Mouse (Mus musculus) intestine, embryonic 16.5 days (tissue): ENCODE measurements around the gene Nup210. TPM values are rescaled to one million over a fixed set of nuclear protein-coding genes. Genes with fewer than 3 reads are reported as not detected.

Experiments
- ATAC-seq: fragments of 200-750 bp; cut with Nextera tagmentation; 2 replicates; pipeline ENCODE4 v1.8.0; 2017; ENCODE audit warnings: moderate TSS enrichment, moderate library complexity
- H3K27ac ChIP-seq: fragments of 300-500 bp; sonication (generic); 2 replicates; pipeline ENCODE4 v1.5.1; 2014; ENCODE audit warnings: mild to moderate bottlenecking, low read length
- H3K27me3 ChIP-seq: fragments of 300-500 bp; sonication (generic); replicated peaks from 2 replicates; pipeline ENCODE4 v1.6.1; 2014; ENCODE audit warnings: low read length, control low read depth, mixed read lengths; ENCODE audit not compliant: control insufficient read depth, insufficient read depth
- H3K36me3 ChIP-seq: fragments of 300-500 bp; sonication (generic); 2 replicates; pipeline ENCODE4 v1.6.1; 2014; ENCODE audit warnings: low read length, control low read depth; ENCODE audit not compliant: control insufficient read depth, insufficient read depth
- H3K4me1 ChIP-seq: fragments of 300-500 bp; sonication (generic); 2 replicates; pipeline ENCODE4 v1.6.1; 2014; ENCODE audit warnings: low read length, control low read depth, mixed read lengths; ENCODE audit not compliant: control insufficient read depth, insufficient read depth
- H3K4me2 ChIP-seq: fragments of 300-500 bp; sonication (generic); 2 replicates; pipeline ENCODE4 v1.6.1; 2014; ENCODE audit warnings: low read depth, low read length, control low read depth
- H3K4me3 ChIP-seq: fragments of 300-500 bp; sonication (generic); 2 replicates; pipeline ENCODE4 v1.5.1; 2014; ENCODE audit warnings: mild to moderate bottlenecking, low read length
- H3K9ac ChIP-seq: fragments of 300-500 bp; sonication (generic); 2 replicates; pipeline ENCODE4 v1.6.1; 2014; ENCODE audit warnings: low read depth, low read length
- H3K9me3 ChIP-seq: fragments of 300-500 bp; sonication (generic); 2 replicates; pipeline ENCODE4 v1.6.1; 2016; ENCODE audit warnings: low read length, control low read depth; ENCODE audit not compliant: control insufficient read depth
- WGBS: fragments of 180-500 bp; shearing (Covaris S2); extraction: QIAGEN DNeasy Blood & Tissue Kit; methylation state at CpG from one replicate; pipeline ENCODE4 v1.1.7; 2014; 5-methylcytosine and 5-hydroxymethylcytosine counted together
- polyA plus RNA-seq: library from polyadenylated mRNA; unstranded; fragments of >200 nt; fragmentation: Nextera tagmentation; extraction: Ambion mirVana; gene quantifications from 2 replicates; pipeline ENCODE4 v1.2.1, GENCODE M21; 2015

Gene Nup210
- polyA plus RNA-seq, 1 experiment from 2014 or later, result 13.7 TPM

DNA sequence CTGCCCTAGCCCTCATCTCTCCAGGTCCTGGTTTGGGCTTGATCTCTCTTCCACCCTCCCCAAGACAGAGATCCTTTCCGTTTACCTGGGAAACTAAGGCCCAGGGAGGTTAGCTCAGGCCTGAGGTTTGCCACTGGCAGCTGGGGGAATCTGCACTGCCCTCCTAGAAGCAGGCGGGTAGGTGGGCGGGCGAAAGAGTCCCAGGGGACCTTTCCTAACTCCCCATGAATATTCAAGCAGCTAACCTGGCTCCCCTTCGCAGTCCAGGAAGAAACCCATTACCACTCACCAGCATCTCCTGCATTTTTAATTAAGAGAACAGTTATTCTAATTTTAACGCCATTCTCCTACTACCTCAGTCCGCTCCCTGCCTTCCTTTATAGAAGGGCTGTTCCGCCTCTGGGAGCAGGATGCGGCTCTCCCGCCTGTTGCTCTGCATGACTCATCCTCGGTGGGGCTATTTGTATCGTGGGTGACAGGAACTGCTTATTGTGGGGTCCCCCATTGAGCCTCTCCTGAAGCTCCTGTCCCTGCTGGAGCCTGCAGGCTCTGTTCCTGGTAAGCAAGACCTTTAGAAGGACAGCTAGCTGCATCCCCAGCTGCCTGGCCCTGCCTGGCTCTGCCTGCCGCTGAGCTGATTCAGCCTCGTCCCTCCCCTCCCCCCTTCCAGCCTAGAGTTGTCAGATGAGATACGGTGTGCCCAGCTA lies 115.7 kb downstream of the Nup210 start:
- Histone ChIP-seq H3K4me1 (no peaks in the 10 kb centered on the region), H3K4me2 (peak overlapping the region; percentile 40), H3K27me3 (no peaks in the 10 kb centered on the region), H3K27ac (no peak overlapping the region), H3K9ac (no peak overlapping the region), H3K9me3 (no peaks in the 10 kb centered on the region), H3K36me3 (no peaks in the 10 kb centered on the region), H3K4me3 (no peak overlapping the region)
- ATAC-seq, result peak; percentile 69
- 24% methylated on average over 15 of the region's 15 CpGs for WGBS

DNA sequence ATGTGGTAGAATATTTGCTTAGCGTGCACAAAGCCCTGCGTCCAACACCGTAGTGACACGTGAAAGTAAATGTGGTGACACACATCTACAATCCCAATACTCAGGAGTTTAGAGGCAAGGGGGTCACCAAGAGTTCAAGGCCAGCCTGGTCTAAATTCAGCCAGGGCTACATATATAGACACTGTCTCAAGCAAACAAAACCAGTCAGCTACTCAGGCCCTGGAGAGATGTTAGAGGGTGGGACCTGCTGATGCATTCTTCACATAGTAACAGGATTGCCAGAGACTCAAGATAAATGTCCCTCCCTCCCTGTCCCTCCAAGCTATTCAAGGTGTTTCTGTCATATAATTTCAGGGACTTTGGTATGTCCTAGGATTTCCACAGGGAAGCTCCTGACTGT lies 117.5 kb downstream of the Nup210 start:
- no peak overlapping the region for H3K4me2 ChIP-seq
- no peak overlapping the region for H3K4me3 ChIP-seq
- H3K36me3 ChIP-seq, result no peaks in the 10 kb centered on the region
- no peak overlapping the region for H3K9ac ChIP-seq
- no peaks in the 10 kb centered on the region for H3K27me3 ChIP-seq
- H3K27ac ChIP-seq, result no peak overlapping the region
- H3K4me1 ChIP-seq, result no peaks in the 10 kb centered on the region
- 77% methylated on average over 4 of the region's 4 CpGs for WGBS
- H3K9me3 ChIP-seq, result no peaks in the 10 kb centered on the region
- ATAC-seq, result no peak

DNA sequence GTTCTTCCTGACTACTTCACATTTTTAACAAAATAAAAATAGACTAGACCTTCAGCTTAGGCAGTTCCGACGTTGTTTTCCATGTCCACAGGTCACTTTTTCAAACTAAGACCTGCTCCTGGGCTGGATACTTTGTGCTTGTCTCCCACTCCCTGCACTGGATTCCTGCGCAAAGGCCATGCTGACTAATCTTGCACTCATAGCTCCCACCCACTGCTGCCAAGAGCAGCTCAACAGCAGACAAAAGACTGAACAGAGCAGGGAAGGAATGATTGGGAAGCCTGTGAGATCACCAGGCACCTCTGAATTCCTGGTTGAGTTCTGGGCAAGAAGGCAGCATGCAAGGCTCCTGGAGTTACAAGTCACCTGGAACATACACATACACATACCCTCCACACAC lies 119.6 kb downstream of the Nup210 start:
- Histone ChIP-seq H3K9ac (no peak overlapping the region), H3K27ac (no peak overlapping the region), H3K4me3 (no peak overlapping the region), H3K9me3 (no peaks in the 10 kb centered on the region), H3K4me2 (no peak overlapping the region), H3K36me3 (no peaks in the 10 kb centered on the region), H3K27me3 (no peaks in the 10 kb centered on the region), H3K4me1 (no peaks in the 10 kb centered on the region)
- no peak for ATAC-seq
- 90% methylated on average over 3 of the region's 3 CpGs for WGBS

DNA sequence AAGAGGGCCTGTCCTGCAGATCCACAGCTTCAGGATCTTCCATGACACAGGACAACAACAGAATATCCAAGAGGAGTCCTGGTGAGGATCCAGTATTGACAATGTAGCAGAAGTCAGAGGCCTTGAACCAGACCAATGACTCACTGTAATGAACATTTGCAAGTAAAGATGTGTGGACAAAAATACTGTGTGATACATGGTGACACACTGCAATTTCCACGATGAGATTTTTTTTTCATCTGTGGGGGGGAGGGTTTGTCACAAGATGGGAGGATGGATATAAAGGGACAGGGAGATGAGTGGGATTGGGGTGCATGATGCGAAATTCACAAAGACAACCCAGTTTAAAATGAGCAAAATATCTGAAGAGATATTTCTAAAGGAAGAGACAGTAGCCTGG lies 120.4 kb downstream of the Nup210 start:
- 88% methylated on average over 2 of the region's 2 CpGs for WGBS
- H3K9ac ChIP-seq, result no peak overlapping the region
- no peak overlapping the region for H3K4me2 ChIP-seq
- no peak overlapping the region for H3K4me3 ChIP-seq
- H3K4me1 ChIP-seq, result no peaks in the 10 kb centered on the region
- H3K36me3 ChIP-seq, result no peaks in the 10 kb centered on the region
- H3K27me3 ChIP-seq, result no peaks in the 10 kb centered on the region
- ATAC-seq, result no peak
- H3K9me3 ChIP-seq, result no peaks in the 10 kb centered on the region
- no peak overlapping the region for H3K27ac ChIP-seq

DNA sequence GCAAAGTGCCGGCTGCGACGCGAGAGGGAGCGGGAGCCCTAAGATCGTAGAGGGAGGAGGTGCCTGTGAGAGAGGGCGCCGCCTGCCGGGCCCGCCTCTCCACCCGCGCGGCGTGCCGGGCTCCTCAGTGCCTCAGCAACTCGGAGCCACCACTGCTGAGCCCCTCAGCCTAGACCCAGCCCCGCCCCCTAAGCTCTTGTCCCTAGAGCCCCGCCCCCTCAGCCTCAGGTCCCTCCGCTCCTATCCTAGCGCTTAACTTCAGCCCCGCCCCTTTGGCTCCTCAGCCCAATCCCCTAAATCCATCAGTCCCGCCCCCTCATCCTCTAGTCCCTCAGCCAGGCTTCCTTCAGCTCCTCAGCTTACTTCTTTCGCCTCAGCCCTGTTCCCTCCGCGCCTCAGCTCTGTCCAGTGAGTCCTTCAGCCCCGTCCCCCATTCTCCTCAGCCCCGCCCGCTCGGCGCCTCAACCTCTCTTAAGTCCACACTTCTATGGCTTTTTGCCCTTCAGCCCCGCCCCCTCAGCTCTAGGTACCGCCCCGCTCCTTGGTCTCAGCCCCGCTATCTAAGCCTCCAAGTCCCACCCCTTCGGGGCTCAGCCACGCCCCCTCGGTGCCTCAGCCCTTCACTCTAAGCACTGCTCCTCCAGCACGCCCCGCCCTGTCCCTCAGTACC lies 127.8 kb downstream of the Nup210 start, which contains the start of gene Iqsec1:
Gene Iqsec1, minus strand, starts transcription at position 38 of the 670 bp plus-strand sequence.
- H3K27ac ChIP-seq, result peak within 1 kb of the TSS; percentile 53; the same call in 1 of the 2 replicates

DNA sequence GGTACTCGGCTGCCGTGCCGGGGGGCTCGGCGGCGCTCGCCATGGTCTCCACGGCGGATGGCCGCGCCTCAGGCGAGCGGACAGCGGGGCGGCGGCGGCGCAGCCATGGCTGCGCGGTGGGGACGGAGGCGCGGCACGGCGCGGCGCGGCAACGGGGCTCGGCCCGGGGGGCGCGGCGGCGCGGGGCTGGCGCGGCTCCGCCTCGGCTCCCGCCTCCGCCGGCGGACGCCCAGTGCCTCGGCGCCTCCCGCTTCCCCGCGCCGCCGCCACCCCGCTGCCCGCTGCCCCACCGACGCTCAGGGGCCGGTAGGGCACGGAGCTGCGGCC lies 128.4 kb downstream of the Nup210 start:
- 0 out of 2 replicates have a peak, but pooled peaks cover 10% of the 10 kb centered on the region for H3K4me1 ChIP-seq
- peak overlapping the region; percentile 72 for H3K4me3 ChIP-seq
- peak overlapping the region; percentile 98 for H3K4me2 ChIP-seq
- H3K36me3 ChIP-seq, result no peaks in the 10 kb centered on the region
- peak overlapping the region; percentile 75 for H3K9ac ChIP-seq
- WGBS, result under 1% methylated on average over 57 of the region's 59 CpGs
- H3K27ac ChIP-seq, result peak overlapping the region; percentile 36; the same call in 1 of the 2 replicates
- no peaks in the 10 kb centered on the region; the same call in 1 of the 2 replicates for H3K9me3 ChIP-seq
- H3K27me3 ChIP-seq, result no peaks in the 10 kb centered on the region; the same call in 1 of the 2 replicates
- peak; percentile 36 for ATAC-seq

More for the DNA sequence above, 127.8 kb downstream of the Nup210 start, which contains the start of gene Iqsec1:
- Histone ChIP-seq H3K9ac (peak within 1 kb of the TSS; percentile 75), H3K36me3 (no peaks in the 10 kb centered on the region), H3K4me2 (peak within 1 kb of the TSS; percentile 98), H3K27me3 (no peaks in the 10 kb centered on the region; the same call in 1 of the 2 replicates), H3K4me1 (0 out of 2 replicates have a peak, but pooled peaks cover 10% of the 10 kb centered on the region), H3K4me3 (peak within 1 kb of the TSS; percentile 72), H3K9me3 (no peaks in the 10 kb centered on the region; the same call in 1 of the 2 replicates)
- ATAC-seq, result peak; percentile 94
- 1% methylated on average over 39 of the region's 39 CpGs for WGBS

DNA sequence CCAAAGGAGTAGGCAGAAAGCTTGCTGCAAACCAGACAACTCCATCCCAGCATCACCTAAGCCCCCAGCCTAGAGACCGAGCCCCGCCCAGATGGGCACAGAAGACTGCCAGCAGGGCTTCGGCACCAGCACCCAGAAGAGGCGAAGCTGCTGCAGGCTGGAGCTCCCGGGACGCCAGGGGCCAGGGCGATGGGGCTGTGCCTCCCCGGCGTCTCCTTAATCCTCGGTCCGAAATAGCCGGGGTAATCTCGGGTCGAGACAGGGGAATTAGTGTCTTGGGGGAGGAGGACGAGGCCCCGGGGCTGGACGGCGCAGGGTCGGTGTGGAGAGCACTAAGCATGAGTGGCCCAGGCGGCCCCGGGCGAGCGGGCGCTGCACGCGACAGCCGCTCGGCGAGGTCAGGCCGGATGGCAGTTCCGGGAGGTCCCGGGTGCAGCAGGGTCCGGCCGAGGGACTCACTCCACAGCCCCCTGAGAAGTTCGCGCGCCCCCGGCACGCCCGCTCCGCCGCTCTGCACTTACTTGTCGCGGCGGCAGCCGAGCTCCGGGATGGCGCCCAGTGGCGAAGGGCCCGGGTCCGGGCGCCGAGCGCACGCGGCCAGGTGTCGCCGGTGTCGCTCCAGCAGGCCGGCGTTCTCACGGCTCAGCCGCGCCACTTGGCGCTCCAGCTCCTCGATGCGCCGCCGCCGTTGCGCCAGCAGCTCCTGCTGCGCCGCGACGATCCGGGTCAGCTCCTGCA lies 128.9 kb downstream of the Nup210 start:
- H3K4me3 ChIP-seq, result peak overlapping the region; percentile 72
- H3K27ac ChIP-seq, result peak overlapping the region; percentile 36; the same call in 1 of the 2 replicates
- H3K9ac ChIP-seq, result peak overlapping the region; percentile 75
- WGBS, result 0% methylated on average over 71 of the region's 76 CpGs
- H3K27me3 ChIP-seq, result no peaks in the 10 kb centered on the region; the same call in 1 of the 2 replicates
- H3K4me1 ChIP-seq, result 0 out of 2 replicates have a peak, but pooled peaks cover 10% of the 10 kb centered on the region
- no peaks in the 10 kb centered on the region; the same call in 1 of the 2 replicates for H3K9me3 ChIP-seq
- H3K36me3 ChIP-seq, result no peaks in the 10 kb centered on the region
- peak; percentile 5 for ATAC-seq
- peak overlapping the region; percentile 98 for H3K4me2 ChIP-seq

DNA sequence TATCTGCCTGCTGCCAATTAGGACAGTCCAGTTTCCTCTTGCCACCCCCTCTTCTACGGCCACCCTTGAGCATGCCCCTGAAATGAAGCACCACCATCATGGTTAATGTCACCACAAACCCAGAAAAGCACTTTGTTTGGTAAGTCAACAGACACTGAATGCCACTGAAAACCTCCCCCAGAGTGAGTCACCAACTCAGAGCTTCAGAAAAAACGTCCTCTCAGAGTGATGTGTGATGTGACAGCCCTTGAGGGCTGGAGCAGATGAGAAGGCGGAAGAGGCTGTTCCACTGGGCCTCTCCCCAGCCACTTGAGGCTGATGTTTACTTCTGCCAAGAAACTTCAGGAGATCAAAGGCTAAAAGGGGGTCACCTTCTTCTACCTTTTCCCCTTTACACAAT lies 132.5 kb downstream of the Nup210 start:
- no peaks in the 10 kb centered on the region for H3K9me3 ChIP-seq
- H3K4me2 ChIP-seq, result no peak overlapping the region
- H3K9ac ChIP-seq, result no peak overlapping the region
- ATAC-seq, result no peak
- 46% methylated on average over 3 of the region's 3 CpGs for WGBS
- no peaks in the 10 kb centered on the region for H3K36me3 ChIP-seq
- no peaks in the 10 kb centered on the region; the same call in 1 of the 2 replicates for H3K27me3 ChIP-seq
- H3K27ac ChIP-seq, result no peak overlapping the region
- H3K4me3 ChIP-seq, result no peak overlapping the region
- H3K4me1 ChIP-seq, result 0 out of 2 replicates have a peak, but pooled peaks cover 10% of the 10 kb centered on the region

DNA sequence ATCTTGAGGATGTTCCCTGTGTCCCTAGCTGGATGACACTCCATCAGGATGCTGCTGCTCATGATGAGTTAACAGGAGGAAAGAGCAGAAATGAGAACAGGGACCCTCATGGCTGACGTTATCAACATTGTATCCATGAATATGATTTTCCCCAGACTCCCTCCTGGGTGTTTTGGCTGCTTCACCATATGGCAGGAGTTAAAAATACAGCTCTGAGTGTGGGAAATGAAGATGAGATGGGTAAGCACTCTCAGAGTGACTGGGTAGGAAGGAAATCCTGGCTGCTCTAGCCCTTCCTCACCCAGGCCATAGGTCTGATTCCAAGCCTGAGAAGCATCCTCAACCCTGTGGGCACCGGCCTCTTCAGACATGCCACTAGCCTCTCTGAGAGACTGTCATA lies 142.3 kb downstream of the Nup210 start:
- 81% methylated on average over 2 of the region's 2 CpGs for WGBS
- H3K9me3 ChIP-seq, result no peaks in the 10 kb centered on the region
- H3K9ac ChIP-seq, result no peak overlapping the region
- H3K27ac ChIP-seq, result no peak overlapping the region
- H3K4me3 ChIP-seq, result no peak overlapping the region
- no peaks in the 10 kb centered on the region for H3K36me3 ChIP-seq
- no peaks in the 10 kb centered on the region for H3K27me3 ChIP-seq
- peaks cover under 1% of the 10 kb centered on the region; the same call in 1 of the 2 replicates for H3K4me1 ChIP-seq
- ATAC-seq, result no peak
- no peak overlapping the region for H3K4me2 ChIP-seq
